Mouse (Mus musculus) heart, embryonic 14.5 days (tissue): ENCODE results near the gene Tfrc. TPM values are rescaled to one million over a fixed set of nuclear protein-coding genes. Genes with fewer than 3 reads are reported as not detected.

ENCODE experiments used
- ATAC-seq: fragments of 200-750 bp; cut with Nextera tagmentation; 2 replicates; pipeline ENCODE4 v1.8.0; 2017; ENCODE audit warnings: low read depth, moderate TSS enrichment; ENCODE audit not compliant: insufficient number of reproducible peaks, insufficient read depth, low FRiP score
- H3K27ac ChIP-seq, 2 experiments: fragments of 200-500 bp in 1 of 2; fragments of 300-500 bp in 1 of 2; sonication (generic) in 1 of 2; replicated peaks in 1 of 2; 2 replicates each; pipeline ENCODE4 v1.5.1; 2012 to 2014; ENCODE audit warnings: low read depth in 2 of 2, low read length in 2 of 2, control low read depth in 1 of 2, mild to moderate bottlenecking in 1 of 2, mixed read lengths in 1 of 2; ENCODE audit not compliant: control insufficient read depth in 1 of 2, insufficient read depth in 1 of 2
- H3K27me3 ChIP-seq: fragments of 300-500 bp; sonication (generic); 2 replicates; pipeline ENCODE4 v1.6.1; 2014; ENCODE audit warnings: mild to moderate bottlenecking, low read length, control low read depth; ENCODE audit not compliant: control insufficient read depth, insufficient read depth
- H3K36me3 ChIP-seq: fragments of 300-500 bp; sonication (generic); 2 replicates; pipeline ENCODE4 v1.6.1; 2014; ENCODE audit warnings: mild to moderate bottlenecking, control low read depth, low read length, mixed read lengths; ENCODE audit not compliant: control insufficient read depth, insufficient read depth
- H3K4me1 ChIP-seq, 2 experiments: fragments of 200-500 bp in 1 of 2; fragments of 300-500 bp in 1 of 2; sonication (generic) in 1 of 2; 2 replicates each; pipeline ENCODE4 v1.6.1; 2012 to 2014; ENCODE audit warnings: low read length in 2 of 2, control low read depth in 1 of 2, mixed read lengths in 1 of 2; ENCODE audit not compliant: control insufficient read depth in 2 of 2, insufficient read depth in 2 of 2
- H3K4me2 ChIP-seq: fragments of 300-500 bp; sonication (generic); 2 replicates; pipeline ENCODE4 v1.6.1; 2014; ENCODE audit warnings: mild to moderate bottlenecking, low read length
- H3K4me3 ChIP-seq, 2 experiments: fragments of 200-500 bp in 1 of 2; fragments of 300-500 bp in 1 of 2; sonication (generic) in 1 of 2; 2 replicates each; pipeline ENCODE4 v1.5.1; 2012 to 2014; ENCODE audit warnings: low read length in 2 of 2, mild to moderate bottlenecking in 2 of 2, control low read depth in 1 of 2, low read depth in 1 of 2, moderate library complexity in 1 of 2; ENCODE audit not compliant: control insufficient read depth in 1 of 2, insufficient read depth in 1 of 2
- H3K9ac ChIP-seq: fragments of 300-500 bp; sonication (generic); 2 replicates; pipeline ENCODE4 v1.6.1; 2014; ENCODE audit warnings: mild to moderate bottlenecking, low read length
- H3K9me3 ChIP-seq: fragments of 300-500 bp; sonication (generic); 2 replicates; pipeline ENCODE4 v1.6.1; 2016; ENCODE audit warnings: low read length, control low read depth; ENCODE audit not compliant: control insufficient read depth
- WGBS: fragments of 180-500 bp; shearing (Covaris S2); extraction: QIAGEN DNeasy Blood & Tissue Kit; methylation state at CpG from one replicate; pipeline ENCODE4 v1.1.7; 2014; 5-methylcytosine and 5-hydroxymethylcytosine counted together
- polyA plus RNA-seq: library from polyadenylated mRNA; unstranded; fragments of >200 nt; fragmentation: Nextera tagmentation; extraction: Ambion mirVana; gene quantifications from 2 replicates; pipeline ENCODE4 v1.2.1, GENCODE M21; 2014

The Tfrc gene
- polyA plus RNA-seq, 1 experiment from 2014 or later, result 48.6 TPM

DNA sequence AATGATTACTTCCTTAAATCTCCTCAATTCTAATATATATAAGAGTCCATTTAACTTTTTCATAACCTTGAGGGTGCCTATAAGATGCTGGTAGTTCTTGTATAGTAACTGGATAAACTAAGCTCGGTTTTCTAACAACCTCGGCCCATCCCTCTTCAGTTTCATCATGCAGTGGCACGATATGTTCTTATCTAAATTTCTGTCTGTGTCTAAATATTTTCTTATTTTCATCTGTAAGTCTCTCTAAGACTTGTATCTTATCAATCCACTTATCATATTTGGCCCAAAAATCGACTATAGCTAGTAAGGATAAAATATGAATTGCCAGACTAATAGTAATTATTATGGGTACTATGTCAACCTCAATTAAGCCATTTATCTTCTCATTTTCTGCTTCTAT, 22.2 kb upstream of the Tfrc start:
- Histone ChIP-seq H3K9me3 (no peaks in the 10 kb centered on the region), H3K4me1 (no peaks in the 10 kb centered on the region), H3K27ac (no peak overlapping the region), H3K36me3 (no peaks in the 10 kb centered on the region), H3K4me3 (no peak overlapping the region), H3K4me2 (no peak overlapping the region), H3K27me3 (no peaks in the 10 kb centered on the region), H3K9ac (no peak overlapping the region)
- WGBS, result 78% methylated on average over 4 of the region's 4 CpGs
- no peak for ATAC-seq

DNA sequence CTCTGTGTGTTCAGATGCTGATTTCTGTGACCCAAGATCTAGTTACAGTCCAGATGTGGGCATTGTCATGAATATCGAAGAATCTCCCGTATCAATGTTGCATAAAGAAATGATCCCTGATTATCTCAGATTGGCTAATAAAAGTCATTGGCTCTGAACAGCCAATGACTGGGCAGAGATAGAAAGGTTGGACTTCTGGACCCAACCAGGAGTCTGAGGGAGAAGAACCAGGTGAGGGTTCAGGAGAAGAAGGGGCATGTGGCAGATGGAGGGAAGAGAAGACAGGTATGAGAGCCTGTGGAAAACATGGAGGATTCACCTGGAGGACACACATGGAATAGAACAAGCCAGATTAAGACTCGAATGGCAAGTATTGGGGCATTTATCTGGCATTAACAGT, 20.2 kb upstream of the Tfrc start:
- 80% methylated on average over 3 of the region's 3 CpGs for whole genome bisulfite sequencing
- H3K4me3 ChIP-seq, result no peak overlapping the region
- no peak for ATAC-seq

DNA sequence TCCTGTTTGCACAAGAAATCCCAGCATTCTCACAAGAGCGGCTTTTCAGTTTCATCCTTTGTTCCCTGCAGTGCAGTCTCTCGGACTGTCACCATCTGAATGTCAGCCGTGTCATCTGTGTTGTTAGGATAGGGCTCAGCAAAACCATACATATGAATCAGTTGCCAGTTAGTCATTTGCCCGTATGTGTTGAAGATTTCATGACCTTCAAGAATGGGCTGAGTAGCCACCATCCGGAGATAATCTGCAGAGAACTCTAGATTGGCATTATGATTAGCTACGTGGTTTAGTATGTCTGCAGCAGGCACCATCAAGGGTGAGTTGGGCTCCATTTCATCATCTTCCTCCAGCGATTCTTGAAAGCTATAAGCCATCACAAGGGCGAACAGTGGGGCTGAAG, 17.2 kb upstream of the Tfrc start:
- H3K4me3 ChIP-seq, result no peak overlapping the region
- H3K4me1 ChIP-seq, result no peaks in the 10 kb centered on the region
- 82% methylated on average over 8 of the region's 8 CpGs for WGBS
- no peak overlapping the region for H3K4me2 ChIP-seq
- H3K27me3 ChIP-seq, result no peaks in the 10 kb centered on the region
- no peaks in the 10 kb centered on the region for H3K9me3 ChIP-seq
- H3K36me3 ChIP-seq, result no peaks in the 10 kb centered on the region
- no peak for ATAC-seq
- no peak overlapping the region for H3K27ac ChIP-seq
- no peak overlapping the region for H3K9ac ChIP-seq

More for the DNA sequence above, 20.2 kb upstream of the Tfrc start:
- no peaks in the 10 kb centered on the region for H3K4me1 ChIP-seq
- H3K27ac ChIP-seq, result no peak overlapping the region
- no peak overlapping the region for H3K4me2 ChIP-seq
- H3K27me3 ChIP-seq, result no peaks in the 10 kb centered on the region
- H3K9ac ChIP-seq, result no peak overlapping the region
- no peaks in the 10 kb centered on the region for H3K9me3 ChIP-seq
- no peaks in the 10 kb centered on the region for H3K36me3 ChIP-seq

DNA sequence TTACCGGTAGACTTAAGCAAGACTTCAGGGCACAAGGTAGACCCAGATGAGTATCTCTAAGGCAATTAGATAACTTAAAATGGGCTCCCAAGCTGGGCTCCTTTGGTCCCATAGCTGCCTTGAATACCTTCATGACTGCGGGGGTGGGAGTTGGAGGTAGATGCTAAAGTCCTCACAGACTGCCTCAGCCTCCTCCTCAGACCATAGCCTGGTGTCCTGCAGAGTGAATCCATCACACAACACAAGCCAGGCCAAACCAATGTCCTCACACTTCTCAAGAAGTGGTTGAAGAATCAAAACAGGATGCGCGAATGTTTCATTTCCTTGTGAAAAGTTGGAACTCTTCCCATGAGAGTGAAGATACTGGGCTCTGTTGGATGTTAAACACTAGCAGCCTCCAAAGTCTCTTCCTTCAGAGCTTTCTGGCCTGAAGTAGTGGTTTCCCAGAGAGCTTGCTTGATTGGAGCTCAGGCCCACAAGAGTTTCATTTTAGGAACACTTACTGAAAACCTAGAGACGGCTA, 15.4 kb upstream of the Tfrc start:
- no peaks in the 10 kb centered on the region for H3K36me3 ChIP-seq
- H3K4me2 ChIP-seq, result no peak overlapping the region
- ATAC-seq, result no peak
- WGBS, result 78% methylated on average over 5 of the region's 5 CpGs
- 0 out of 4 replicates have a peak overlapping the region, but pooled peaks of 1 of the 2 experiments have one; percentile 19 for H3K27ac ChIP-seq
- no peaks in the 10 kb centered on the region for H3K9me3 ChIP-seq
- no peaks in the 10 kb centered on the region for H3K27me3 ChIP-seq
- H3K4me1 ChIP-seq, result peaks cover 2 to 5% of the 10 kb centered on the region in 2 experiments; a peak in 2 of 4 replicates
- H3K9ac ChIP-seq, result no peak overlapping the region
- no peak overlapping the region for H3K4me3 ChIP-seq

DNA sequence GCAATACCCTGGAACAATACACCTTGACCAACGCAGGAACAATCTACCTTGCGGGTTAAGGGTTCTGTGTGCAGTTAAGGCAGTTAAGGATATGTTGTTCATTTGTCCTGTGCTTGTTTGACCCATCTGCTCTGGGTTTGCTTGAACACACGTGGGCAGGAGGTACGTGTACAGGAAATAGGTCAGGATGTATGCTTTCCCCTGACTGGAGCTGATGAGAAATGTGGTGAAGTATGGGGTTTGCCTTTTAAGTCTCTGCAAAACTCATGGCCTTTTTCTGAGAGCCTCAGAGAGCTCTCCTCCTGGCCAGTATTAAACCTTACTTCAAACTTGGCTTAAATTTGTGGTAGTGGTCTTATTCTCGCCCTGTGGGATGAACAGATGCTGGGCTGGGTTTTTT, 14.8 kb upstream of the Tfrc start:
- H3K27me3 ChIP-seq, result no peaks in the 10 kb centered on the region
- peaks cover 2 to 5% of the 10 kb centered on the region in 2 experiments; a peak in 2 of 4 replicates for H3K4me1 ChIP-seq
- no peaks in the 10 kb centered on the region for H3K9me3 ChIP-seq
- H3K36me3 ChIP-seq, result no peaks in the 10 kb centered on the region
- WGBS, result 60% methylated on average over 5 of the region's 5 CpGs
- H3K27ac ChIP-seq, result 0 out of 4 replicates have a peak overlapping the region, but pooled peaks of 1 of the 2 experiments have one; percentile 19
- no peak overlapping the region for H3K9ac ChIP-seq
- H3K4me2 ChIP-seq, result no peak overlapping the region
- H3K4me3 ChIP-seq, result no peak overlapping the region
- ATAC-seq, result no peak

DNA sequence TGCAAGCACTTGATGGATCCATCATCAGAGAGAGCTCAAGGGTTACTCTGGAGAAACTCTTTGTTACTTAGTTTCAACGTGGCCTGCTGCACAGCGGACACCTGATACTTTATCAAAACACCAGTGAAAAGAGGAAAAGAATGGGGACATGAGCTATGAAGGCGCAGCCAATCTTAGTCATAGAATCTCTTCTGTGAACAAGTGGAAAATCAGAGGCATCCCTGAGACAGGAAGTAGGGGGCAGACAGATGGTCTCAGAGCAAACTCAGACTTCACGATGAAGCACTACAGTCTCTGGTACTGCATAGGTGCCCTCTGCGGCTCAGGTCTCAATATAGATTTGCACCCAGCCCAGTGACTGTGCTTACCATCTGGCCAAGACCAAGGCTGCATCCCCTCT, 14.0 kb upstream of the Tfrc start:
- no peaks in the 10 kb centered on the region for H3K36me3 ChIP-seq
- peaks cover 2 to 5% of the 10 kb centered on the region in 2 experiments; a peak in 2 of 4 replicates for H3K4me1 ChIP-seq
- no peaks in the 10 kb centered on the region for H3K27me3 ChIP-seq
- no peak overlapping the region for H3K4me2 ChIP-seq
- no peaks in the 10 kb centered on the region for H3K9me3 ChIP-seq
- H3K9ac ChIP-seq, result no peak overlapping the region
- ATAC-seq, result no peak
- H3K27ac ChIP-seq, result no peak overlapping the region
- H3K4me3 ChIP-seq, result no peak overlapping the region
- WGBS, result 57% methylated on average over 5 of the region's 5 CpGs

DNA sequence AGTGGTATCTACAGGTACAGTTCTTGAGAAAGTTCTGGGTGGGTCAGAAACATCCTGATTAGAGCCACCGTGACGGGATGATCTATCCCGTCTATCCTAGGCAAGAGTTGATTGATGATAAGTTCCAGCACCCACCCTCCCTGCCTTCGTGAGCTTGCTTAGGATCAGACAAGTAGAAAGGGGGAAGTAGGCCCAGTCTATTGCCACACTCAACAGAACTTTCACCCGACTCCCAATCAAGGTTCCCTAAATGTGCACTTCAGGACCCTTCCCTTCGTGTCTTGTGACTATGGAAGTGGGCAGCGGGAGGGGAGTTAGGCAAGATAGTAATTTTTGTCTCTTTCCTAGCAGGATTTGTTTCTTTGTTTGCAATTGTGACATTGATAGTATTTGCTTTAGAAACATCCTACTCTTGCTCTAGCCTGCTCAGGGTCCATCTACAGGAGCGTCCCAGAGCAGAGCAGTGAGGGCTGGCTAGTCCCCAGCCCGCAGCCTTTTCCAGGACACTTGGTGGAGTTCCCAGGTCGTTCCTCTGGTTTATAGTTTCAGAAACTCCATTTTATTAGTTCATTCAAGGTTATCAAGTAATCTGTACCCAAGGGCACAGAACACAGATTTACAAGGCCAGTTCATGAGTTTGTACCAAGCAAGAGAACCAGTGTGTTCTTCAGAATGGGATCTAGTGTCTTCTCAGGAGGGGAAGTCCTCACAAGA, 13.4 kb upstream of the Tfrc start:
- Histone ChIP-seq H3K27ac (no peak overlapping the region), H3K9me3 (no peaks in the 10 kb centered on the region), H3K9ac (no peak overlapping the region), H3K4me1 (peaks cover 2 to 5% of the 10 kb centered on the region in 2 experiments; a peak in 2 of 4 replicates), H3K4me3 (no peak overlapping the region), H3K4me2 (no peak overlapping the region), H3K27me3 (no peaks in the 10 kb centered on the region), H3K36me3 (no peaks in the 10 kb centered on the region)
- 77% methylated on average over 10 of the region's 10 CpGs for WGBS
- no peak for ATAC-seq
